Mouse (Mus musculus): ENCODE results near the gene Hpcal1. TPM values are rescaled to one million over a fixed set of nuclear protein-coding genes. Genes with fewer than 3 reads are reported as not detected.

Hpcal1 gene
- polyA plus RNA-seq, 1 experiment: 63.4 TPM

GRCm38 (mm10) chr12:17673729-17674128 is 16.9 kb upstream of the Hpcal1 start:
- Histone ChIP-seq H3K27me3 (ENCODE audit: control insufficient read depth, insufficient read depth, low read length) (no peaks in the 10 kb centered on the region), H3K4me1 (ENCODE audit: control insufficient read depth, insufficient read depth, insufficient read length, low read length) (no peaks in the 10 kb centered on the region), H3K4me3 (ENCODE audit: low read depth, low read length) (no peak overlapping the region), H3K27ac (ENCODE audit: insufficient read depth, low read depth, low read length) (no peak overlapping the region), H3K36me3 (ENCODE audit: control insufficient read depth, insufficient read depth, low read length) (no peaks in the 10 kb centered on the region)
- WGBS: 70% methylated on average over 7 of the region's 7 CpGs
- TF ChIP-seq POLR2A (IDR thresholded peaks at IDR 0.05; ENCODE audit: low read depth, low read length) (no peak), CTCF (IDR thresholded peaks at IDR 0.05; ENCODE audit: extremely low read depth, insufficient read length, insufficient replicate concordance, low read depth, low read length) (no peak)

GRCm38 (mm10) chr12:17674182-17674812 is 16.4 kb upstream of the Hpcal1 start:
- H3K36me3 ChIP-seq (ENCODE audit: control insufficient read depth, insufficient read depth, low read length): no peaks in the 10 kb centered on the region
- 69% methylated on average over 6 of the region's 6 CpGs for WGBS
- no peak for TF ChIP-seq POLR2A (IDR thresholded peaks at IDR 0.05; ENCODE audit: low read depth, low read length)
- TF ChIP-seq CTCF (IDR thresholded peaks at IDR 0.05; ENCODE audit: extremely low read depth, insufficient read length, insufficient replicate concordance, low read depth, low read length): no peak
- H3K27me3 ChIP-seq (ENCODE audit: control insufficient read depth, insufficient read depth, low read length): no peaks in the 10 kb centered on the region
- H3K27ac ChIP-seq (ENCODE audit: insufficient read depth, low read depth, low read length): no peak overlapping the region
- no peaks in the 10 kb centered on the region for H3K4me1 ChIP-seq (ENCODE audit: control insufficient read depth, insufficient read depth, insufficient read length, low read length)
- H3K4me3 ChIP-seq (ENCODE audit: low read depth, low read length): no peak overlapping the region

- H3K27ac ChIP-seq (ENCODE audit: insufficient read depth, low read depth, low read length): no peak overlapping the region
- TF ChIP-seq POLR2A (IDR thresholded peaks at IDR 0.05; ENCODE audit: low read depth, low read length) (no peak), CTCF (IDR thresholded peaks at IDR 0.05; ENCODE audit: extremely low read depth, insufficient read length, insufficient replicate concordance, low read depth, low read length) (no peak)
- H3K4me3 ChIP-seq (ENCODE audit: low read depth, low read length): no peak overlapping the region
- no peaks in the 10 kb centered on the region for H3K36me3 ChIP-seq (ENCODE audit: control insufficient read depth, insufficient read depth, low read length)
- H3K27me3 ChIP-seq (ENCODE audit: control insufficient read depth, insufficient read depth, low read length): no peaks in the 10 kb centered on the region
- WGBS: 78% methylated on average over 2 of the region's 2 CpGs
- H3K4me1 ChIP-seq (ENCODE audit: control insufficient read depth, insufficient read depth, insufficient read length, low read length): no peaks in the 10 kb centered on the region
Measured at GRCm38 (mm10) chr12:17677743-17678142, 12.9 kb upstream of the Hpcal1 start.

- Histone ChIP-seq H3K27me3 (ENCODE audit: control insufficient read depth, insufficient read depth, low read length) (no peaks in the 10 kb centered on the region), H3K27ac (ENCODE audit: insufficient read depth, low read depth, low read length) (no peak overlapping the region), H3K36me3 (ENCODE audit: control insufficient read depth, insufficient read depth, low read length) (no peaks in the 10 kb centered on the region), H3K4me3 (ENCODE audit: low read depth, low read length) (no peak overlapping the region), H3K4me1 (ENCODE audit: control insufficient read depth, insufficient read depth, insufficient read length, low read length) (no peaks in the 10 kb centered on the region)
- TF ChIP-seq POLR2A (IDR thresholded peaks at IDR 0.05; ENCODE audit: low read depth, low read length) (no peak), CTCF (IDR thresholded peaks at IDR 0.05; ENCODE audit: extremely low read depth, insufficient read length, insufficient replicate concordance, low read depth, low read length) (no peak)
- WGBS: 82% methylated on average over 4 of the region's 4 CpGs
Measured at GRCm38 (mm10) chr12:17679571-17679970, 11.1 kb upstream of the Hpcal1 start.

- no peak overlapping the region for H3K4me3 ChIP-seq (ENCODE audit: low read depth, low read length)
- TF ChIP-seq CTCF (IDR thresholded peaks at IDR 0.05; ENCODE audit: extremely low read depth, insufficient read length, insufficient replicate concordance, low read depth, low read length): no peak
- TF ChIP-seq POLR2A (IDR thresholded peaks at IDR 0.05; ENCODE audit: low read depth, low read length): no peak
- no peaks in the 10 kb centered on the region for H3K4me1 ChIP-seq (ENCODE audit: control insufficient read depth, insufficient read depth, insufficient read length, low read length)
- no peaks in the 10 kb centered on the region for H3K27me3 ChIP-seq (ENCODE audit: control insufficient read depth, insufficient read depth, low read length)
- H3K27ac ChIP-seq (ENCODE audit: insufficient read depth, low read depth, low read length): no peak overlapping the region
- H3K36me3 ChIP-seq (ENCODE audit: control insufficient read depth, insufficient read depth, low read length): no peaks in the 10 kb centered on the region
- 87% methylated on average over 2 of the region's 2 CpGs for WGBS
Measured at GRCm38 (mm10) chr12:17682161-17682560, 8.5 kb upstream of the Hpcal1 start.

- Histone ChIP-seq H3K27ac (ENCODE audit: insufficient read depth, low read depth, low read length) (no peak overlapping the region), H3K4me3 (ENCODE audit: low read depth, low read length) (no peak overlapping the region), H3K4me1 (ENCODE audit: control insufficient read depth, insufficient read depth, insufficient read length, low read length) (no peaks in the 10 kb centered on the region), H3K27me3 (ENCODE audit: control insufficient read depth, insufficient read depth, low read length) (no peaks in the 10 kb centered on the region), H3K36me3 (ENCODE audit: control insufficient read depth, insufficient read depth, low read length) (no peaks in the 10 kb centered on the region)
- 86% methylated on average over 1 of the region's 1 CpGs for WGBS
- TF ChIP-seq CTCF (IDR thresholded peaks at IDR 0.05; ENCODE audit: extremely low read depth, insufficient read length, insufficient replicate concordance, low read depth, low read length): no peak
- TF ChIP-seq POLR2A (IDR thresholded peaks at IDR 0.05; ENCODE audit: low read depth, low read length): no peak
Measured at GRCm38 (mm10) chr12:17684315-17684714, 6.3 kb upstream of the Hpcal1 start.

GRCm38 (mm10) chr12:17686116-17686515 is 4.5 kb upstream of the Hpcal1 start:
- H3K4me1 ChIP-seq (ENCODE audit: control insufficient read depth, insufficient read depth, insufficient read length, low read length): peaks cover 5% of the 10 kb centered on the region; the same call in 1 of the 2 replicates
- 78% methylated on average over 2 of the region's 2 CpGs for WGBS
- no peaks in the 10 kb centered on the region for H3K27me3 ChIP-seq (ENCODE audit: control insufficient read depth, insufficient read depth, low read length)
- H3K36me3 ChIP-seq (ENCODE audit: control insufficient read depth, insufficient read depth, low read length): no peaks in the 10 kb centered on the region
- TF ChIP-seq POLR2A (IDR thresholded peaks at IDR 0.05; ENCODE audit: low read depth, low read length): no peak
- no peak for TF ChIP-seq CTCF (IDR thresholded peaks at IDR 0.05; ENCODE audit: extremely low read depth, insufficient read length, insufficient replicate concordance, low read depth, low read length)
- no peak overlapping the region for H3K27ac ChIP-seq (ENCODE audit: insufficient read depth, low read depth, low read length)
- H3K4me3 ChIP-seq (ENCODE audit: low read depth, low read length): no peak overlapping the region
